Mouse (Mus musculus) C2C12 (cell line): ENCODE measurements around the gene Tgfbr3. TPM values are rescaled to one million over a fixed set of nuclear protein-coding genes. Genes with fewer than 3 reads are reported as not detected.

Experiments
- H3K27me3 ChIP-seq: one replicate; pipeline ENCODE4 v1.6.1; 2011; ENCODE audit not compliant: control insufficient read depth, insufficient read depth, insufficient read length
- H3K36me3 ChIP-seq: one replicate; pipeline ENCODE4 v1.6.1; 2011; ENCODE audit not compliant: control insufficient read depth, insufficient read depth
- H3K4me3 ChIP-seq: one replicate; pipeline ENCODE4 v1.5.1; 2011; ENCODE audit warnings: mild to moderate bottlenecking, control low read depth; ENCODE audit not compliant: poor library complexity, insufficient read depth, severe bottlenecking
- H3K79me2 ChIP-seq: one replicate; pipeline ENCODE4 v1.6.1; 2011; ENCODE audit not compliant: control insufficient read depth, insufficient read depth
- H3K79me3 ChIP-seq: one replicate; pipeline ENCODE4 v1.6.1; 2011; ENCODE audit warnings: low read depth, control low read depth
- H3ac ChIP-seq: one replicate; pipeline ENCODE3; 2011; ENCODE audit warnings: low read depth; ENCODE audit not compliant: control insufficient read depth, insufficient read length
- CEBPB ChIP-seq: IDR thresholded peaks from one replicate; pipeline ENCODE4 v1.6.1; 2011; ENCODE audit warnings: low read depth, mild to moderate bottlenecking, control low read depth, moderate library complexity
- CTCF ChIP-seq: IDR thresholded peaks from one replicate; pipeline ENCODE4 v1.5.1; 2011; ENCODE audit not compliant: control insufficient read depth, insufficient read depth, insufficient read length
- FOSL1 ChIP-seq: IDR thresholded peaks from one replicate; pipeline ENCODE4 v1.8.0; 2011; ENCODE audit warnings: mild to moderate bottlenecking, low read length; ENCODE audit not compliant: poor library complexity, insufficient read depth, severe bottlenecking
- MAX ChIP-seq: IDR thresholded peaks from one replicate; pipeline ENCODE4 v1.6.1; 2011; ENCODE audit warnings: mild to moderate bottlenecking, control low read depth
- MYOD1 ChIP-seq: IDR thresholded peaks from one replicate; pipeline ENCODE4 v1.6.1; 2011; ENCODE audit warnings: low read depth; ENCODE audit not compliant: control insufficient read depth, insufficient read length
- MYOG ChIP-seq: IDR thresholded peaks from one replicate; pipeline ENCODE4 v1.6.1; 2011; ENCODE audit not compliant: control insufficient read depth, insufficient read length; ENCODE audit errors: extremely low read depth
- USF1 ChIP-seq: IDR thresholded peaks from one replicate; pipeline ENCODE4 v1.6.1; 2011; ENCODE audit warnings: low read depth, mild to moderate bottlenecking, control low read depth, moderate library complexity
- polyA plus RNA-seq: library from polyadenylated mRNA; unstranded; fragments of >200 nt; fragmentation: generic; extraction: Trizol; gene quantifications from one replicate; pipeline ENCODE4 v1.2.1, GENCODE M21; 2012; ENCODE audit warnings: missing spikeins

Gene Tgfbr3
- polyA plus RNA-seq, 1 experiment, result 0.20 TPM

DNA sequence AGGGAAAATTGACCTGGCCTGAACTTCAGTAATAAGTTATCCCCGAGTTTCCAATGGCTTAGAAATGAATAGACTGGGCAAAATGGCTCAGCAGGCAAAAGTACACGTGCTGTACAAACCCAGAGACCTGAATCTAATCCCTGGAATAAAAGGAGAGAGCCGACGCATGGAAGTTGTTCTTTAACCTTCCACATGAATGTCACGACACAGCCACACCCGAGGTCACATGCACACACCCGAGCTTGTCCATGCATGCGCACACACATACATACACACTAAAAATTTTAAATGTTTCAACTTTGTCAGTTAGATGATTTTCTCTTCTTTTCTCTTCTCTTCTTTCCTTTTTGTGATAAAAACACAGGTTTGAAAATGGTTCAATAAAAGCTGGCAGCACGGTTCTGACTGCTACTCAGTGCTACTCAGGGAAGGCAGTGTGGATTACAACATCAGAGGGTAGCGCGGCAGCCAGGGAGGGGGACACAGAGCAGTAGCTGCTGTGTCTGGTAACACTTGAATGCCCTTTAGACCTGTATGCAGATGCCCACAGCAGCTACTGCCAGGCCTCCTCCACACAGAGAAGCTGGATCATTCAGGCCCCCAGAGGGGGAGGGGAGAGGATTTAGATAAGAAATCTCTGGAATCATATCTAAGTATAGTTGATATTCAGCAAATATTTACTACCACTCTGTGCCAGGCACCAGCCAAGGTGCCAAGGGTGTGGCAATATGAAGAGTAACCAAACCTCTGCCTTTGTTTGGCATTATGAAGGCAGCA lies 17.0 kb downstream of the Tgfbr3 start:
- Histone ChIP-seq H3K4me3 (no peak overlapping the region), H3ac (no peak overlapping the region), H3K79me3 (no peaks in the 10 kb centered on the region), H3K27me3 (no peaks in the 10 kb centered on the region), H3K36me3 (no peaks in the 10 kb centered on the region), H3K79me2 (no peaks in the 10 kb centered on the region)
- TF ChIP-seq USF1 (no peak), MAX (no peak), CEBPB (no peak), MYOD1 (no peak)

DNA sequence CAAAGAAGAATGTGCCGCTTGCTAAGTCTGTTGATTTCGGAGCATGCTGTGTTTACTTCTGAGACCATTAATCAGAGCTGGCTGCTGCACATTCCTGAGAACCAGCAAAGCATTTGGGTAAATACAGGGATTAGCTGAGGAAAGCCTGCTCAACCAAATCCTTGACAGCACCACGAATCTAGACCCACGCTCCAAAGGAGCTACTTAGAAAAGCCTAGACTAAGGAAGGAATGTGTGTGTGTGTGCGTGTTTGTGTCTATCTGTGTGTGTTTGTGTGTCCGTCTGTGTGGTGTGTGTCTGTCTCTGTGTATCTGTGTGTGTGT lies 20.5 kb downstream of the Tgfbr3 start:
- TF ChIP-seq CTCF, result no peak
- TF ChIP-seq FOSL1, result no peak
- TF ChIP-seq MYOG, result no peak
- no peak for TF ChIP-seq MYOD1
- TF ChIP-seq MAX, result no peak
- no peak for TF ChIP-seq USF1
- TF ChIP-seq CEBPB, result no peak
- no peaks in the 10 kb centered on the region for H3K27me3 ChIP-seq
- no peak overlapping the region for H3ac ChIP-seq
- H3K79me3 ChIP-seq, result no peaks in the 10 kb centered on the region
- H3K36me3 ChIP-seq, result no peaks in the 10 kb centered on the region
- no peak overlapping the region for H3K4me3 ChIP-seq
- H3K79me2 ChIP-seq, result no peaks in the 10 kb centered on the region

- Histone ChIP-seq H3ac (no peak overlapping the region), H3K27me3 (no peaks in the 10 kb centered on the region), H3K79me3 (no peaks in the 10 kb centered on the region), H3K36me3 (no peaks in the 10 kb centered on the region), H3K79me2 (no peaks in the 10 kb centered on the region), H3K4me3 (no peak overlapping the region)
- TF ChIP-seq CTCF (no peak), USF1 (no peak), MYOD1 (no peak), FOSL1 (no peak), MYOG (no peak), MAX (no peak), CEBPB (no peak)
Measured at GRCm38 (mm10) chr5:107268121-107269005, 21.1 kb downstream of the Tgfbr3 start.

DNA sequence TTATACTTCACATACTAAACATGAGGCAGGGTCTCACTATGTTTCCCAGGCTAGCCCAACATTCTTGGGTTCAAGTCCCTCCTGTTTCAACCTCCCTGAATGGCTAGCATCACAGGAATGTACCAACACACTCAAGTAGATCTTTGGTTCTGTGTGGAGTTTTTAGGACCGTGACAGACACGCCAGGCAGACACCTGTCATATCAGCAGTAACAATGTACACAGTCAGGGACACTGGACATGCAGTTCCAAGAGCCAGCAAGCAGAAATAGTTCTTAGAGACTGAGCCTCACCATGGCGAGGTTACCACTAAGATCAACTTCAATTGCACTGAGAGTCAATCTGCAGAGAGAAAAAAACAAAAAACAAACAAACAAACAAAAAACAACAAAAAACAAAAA lies 22.9 kb downstream of the Tgfbr3 start:
- Histone ChIP-seq H3ac (no peak overlapping the region), H3K36me3 (no peaks in the 10 kb centered on the region), H3K79me2 (no peaks in the 10 kb centered on the region), H3K79me3 (no peaks in the 10 kb centered on the region), H3K27me3 (no peaks in the 10 kb centered on the region), H3K4me3 (no peak overlapping the region)
- TF ChIP-seq USF1, result no peak
- TF ChIP-seq CTCF, result no peak

GRCm38 (mm10) chr5:107264426-107265360 lies 24.7 kb downstream of the Tgfbr3 start:
- TF ChIP-seq MAX (no peak), FOSL1 (no peak), CEBPB (no peak), MYOD1 (no peak), USF1 (no peak), CTCF (no peak)
- H3ac ChIP-seq, result no peak overlapping the region
- H3K4me3 ChIP-seq, result no peak overlapping the region
- H3K27me3 ChIP-seq, result no peaks in the 10 kb centered on the region
- no peaks in the 10 kb centered on the region for H3K36me3 ChIP-seq
- H3K79me2 ChIP-seq, result no peaks in the 10 kb centered on the region
- H3K79me3 ChIP-seq, result no peaks in the 10 kb centered on the region
